Mouse (Mus musculus): ENCODE measurements around the gene Lrrc36. TPM values are rescaled to one million over a fixed set of nuclear protein-coding genes. Genes with fewer than 3 reads are reported as not detected.

Gene Lrrc36
- polyA plus RNA-seq, 1 experiment, result 7.5 TPM

GRCm38 (mm10) chr8:105475254-105475653 lies 61.9 kb downstream of the Lrrc36 start:
- WGBS, result 76% methylated on average over 4 of the region's 4 CpGs
- no peak overlapping the region for H3K4me3 ChIP-seq (replicated peaks; ENCODE audit: extremely low read depth, low read depth, low read length)
- peaks cover 21% of the 10 kb centered on the region for H3K4me1 ChIP-seq (ENCODE audit: control insufficient read depth, insufficient read depth, low read length)
- TF ChIP-seq CTCF (IDR thresholded peaks at IDR 0.05; ENCODE audit: insufficient read depth, low read length) (no peak), POLR2A (IDR thresholded peaks at IDR 0.05; ENCODE audit: borderline replicate concordance, extremely low read depth, low read depth, low read length) (no peak)
- DNase-seq, result no peak

GRCm38 (mm10) chr8:105475742-105476141 lies 62.4 kb downstream of the Lrrc36 start:
- TF ChIP-seq POLR2A (IDR thresholded peaks at IDR 0.05; ENCODE audit: borderline replicate concordance, extremely low read depth, low read depth, low read length) (no peak), CTCF (IDR thresholded peaks at IDR 0.05; ENCODE audit: insufficient read depth, low read length) (no peak)
- DNase-seq, result no peak
- WGBS, result 90% methylated on average over 8 of the region's 8 CpGs
- peaks cover 19% of the 10 kb centered on the region for H3K4me1 ChIP-seq (ENCODE audit: control insufficient read depth, insufficient read depth, low read length)
- H3K4me3 ChIP-seq (replicated peaks; ENCODE audit: extremely low read depth, low read depth, low read length), result no peak overlapping the region

GRCm38 (mm10) chr8:105476161-105476560 lies 62.8 kb downstream of the Lrrc36 start:
- no peak for DNase-seq
- peaks cover 17% of the 10 kb centered on the region for H3K4me1 ChIP-seq (ENCODE audit: control insufficient read depth, insufficient read depth, low read length)
- 90% methylated on average over 7 of the region's 7 CpGs for WGBS
- TF ChIP-seq POLR2A (IDR thresholded peaks at IDR 0.05; ENCODE audit: borderline replicate concordance, extremely low read depth, low read depth, low read length), result no peak
- TF ChIP-seq CTCF (IDR thresholded peaks at IDR 0.05; ENCODE audit: insufficient read depth, low read length), result no peak
- H3K4me3 ChIP-seq (replicated peaks; ENCODE audit: extremely low read depth, low read depth, low read length), result no peak overlapping the region

- H3K4me3 ChIP-seq (replicated peaks; ENCODE audit: extremely low read depth, low read depth, low read length), result no peak overlapping the region
- DNase-seq, result peak; percentile 72
- H3K4me1 ChIP-seq (ENCODE audit: control insufficient read depth, insufficient read depth, low read length), result peaks cover 14% of the 10 kb centered on the region
- 48% methylated on average over 25 of the region's 25 CpGs for WGBS
- TF ChIP-seq POLR2A (IDR thresholded peaks at IDR 0.05; ENCODE audit: borderline replicate concordance, extremely low read depth, low read depth, low read length), result no peak
- peak; percentile 82 for TF ChIP-seq CTCF (IDR thresholded peaks at IDR 0.05; ENCODE audit: insufficient read depth, low read length)
Measured at GRCm38 (mm10) chr8:105476628-105477413, 63.5 kb downstream of the Lrrc36 start.

- no peak for DNase-seq
- WGBS, result 69% methylated on average over 3 of the region's 3 CpGs
- peaks cover 14% of the 10 kb centered on the region for H3K4me1 ChIP-seq (ENCODE audit: control insufficient read depth, insufficient read depth, low read length)
Measured at GRCm38 (mm10) chr8:105477792-105478191, 64.4 kb downstream of the Lrrc36 start.

GRCm38 (mm10) chr8:105481013-105481412 lies 67.6 kb downstream of the Lrrc36 start:
- no peaks in the 10 kb centered on the region; the same call in 1 of the 2 replicates for H3K4me1 ChIP-seq (ENCODE audit: control insufficient read depth, insufficient read depth, low read length)

More at GRCm38 (mm10) chr8:105477792-105478191, 64.4 kb downstream of the Lrrc36 start:
- TF ChIP-seq CTCF (IDR thresholded peaks at IDR 0.05; ENCODE audit: insufficient read depth, low read length), result no peak
- TF ChIP-seq POLR2A (IDR thresholded peaks at IDR 0.05; ENCODE audit: borderline replicate concordance, extremely low read depth, low read depth, low read length), result no peak
- H3K4me3 ChIP-seq (replicated peaks; ENCODE audit: extremely low read depth, low read depth, low read length), result no peak overlapping the region

GRCm38 (mm10) chr8:105481453-105481852 lies 68.1 kb downstream of the Lrrc36 start:
- 64% methylated on average over 6 of the region's 6 CpGs for WGBS
- H3K4me3 ChIP-seq (replicated peaks; ENCODE audit: extremely low read depth, low read depth, low read length), result no peak overlapping the region
- H3K4me1 ChIP-seq (ENCODE audit: control insufficient read depth, insufficient read depth, low read length), result no peaks in the 10 kb centered on the region; the same call in 1 of the 2 replicates
- TF ChIP-seq POLR2A (IDR thresholded peaks at IDR 0.05; ENCODE audit: borderline replicate concordance, extremely low read depth, low read depth, low read length) (no peak), CTCF (IDR thresholded peaks at IDR 0.05; ENCODE audit: insufficient read depth, low read length) (peak; percentile 60)
- DNase-seq, result no peak

More at GRCm38 (mm10) chr8:105481013-105481412, 67.6 kb downstream of the Lrrc36 start:
- 47% methylated on average over 2 of the region's 2 CpGs for WGBS
- H3K4me3 ChIP-seq (replicated peaks; ENCODE audit: extremely low read depth, low read depth, low read length), result no peak overlapping the region
- TF ChIP-seq POLR2A (IDR thresholded peaks at IDR 0.05; ENCODE audit: borderline replicate concordance, extremely low read depth, low read depth, low read length) (no peak), CTCF (IDR thresholded peaks at IDR 0.05; ENCODE audit: insufficient read depth, low read length) (no peak)
- no peak for DNase-seq

- TF ChIP-seq POLR2A (IDR thresholded peaks at IDR 0.05; ENCODE audit: borderline replicate concordance, extremely low read depth, low read depth, low read length) (no peak), CTCF (IDR thresholded peaks at IDR 0.05; ENCODE audit: insufficient read depth, low read length) (no peak)
- no peak for DNase-seq
- 85% methylated on average over 8 of the region's 8 CpGs for WGBS
- no peaks in the 10 kb centered on the region for H3K4me1 ChIP-seq (ENCODE audit: control insufficient read depth, insufficient read depth, low read length)
- no peak overlapping the region for H3K4me3 ChIP-seq (replicated peaks; ENCODE audit: extremely low read depth, low read depth, low read length)
Measured at GRCm38 (mm10) chr8:105482123-105482522, 68.8 kb downstream of the Lrrc36 start.

GRCm38 (mm10) chr8:105483212-105484029 lies 70.0 kb downstream of the Lrrc36 start:
- WGBS, result 53% methylated on average over 14 of the region's 14 CpGs
- Histone ChIP-seq H3K4me1 (ENCODE audit: control insufficient read depth, insufficient read depth, low read length) (no peaks in the 10 kb centered on the region), H3K4me3 (replicated peaks; ENCODE audit: extremely low read depth, low read depth, low read length) (no peak overlapping the region)
- no peak for DNase-seq
- TF ChIP-seq POLR2A (IDR thresholded peaks at IDR 0.05; ENCODE audit: borderline replicate concordance, extremely low read depth, low read depth, low read length) (no peak), CTCF (IDR thresholded peaks at IDR 0.05; ENCODE audit: insufficient read depth, low read length) (peak; percentile 46)

Data from lung, adult 2 months (tissue).